Mouse (Mus musculus) ES-E14 (cell line): ENCODE measurements around the gene Capn11.

ENCODE experiments used
- CHD2 ChIP-seq: IDR thresholded peaks from 2 replicates; pipeline ENCODE4 v1.6.1; 2014; ENCODE audit warnings: mild to moderate bottlenecking, low read depth, low read length, inconsistent platforms
- HCFC1 ChIP-seq: IDR thresholded peaks from 2 replicates; pipeline ENCODE4 v1.6.1; 2012; ENCODE audit warnings: low read length, inconsistent platforms, borderline replicate concordance; ENCODE audit not compliant: insufficient read depth
- MAFK ChIP-seq: IDR thresholded peaks from 2 replicates; pipeline ENCODE4 v1.6.1; 2014; ENCODE audit warnings: mild to moderate bottlenecking, low read depth, low read length, inconsistent platforms; ENCODE audit not compliant: insufficient read depth
- ZNF384 ChIP-seq: IDR thresholded peaks from 2 replicates; pipeline ENCODE4 v1.6.1; 2012; ENCODE audit warnings: low read depth, low read length, inconsistent platforms

DNA sequence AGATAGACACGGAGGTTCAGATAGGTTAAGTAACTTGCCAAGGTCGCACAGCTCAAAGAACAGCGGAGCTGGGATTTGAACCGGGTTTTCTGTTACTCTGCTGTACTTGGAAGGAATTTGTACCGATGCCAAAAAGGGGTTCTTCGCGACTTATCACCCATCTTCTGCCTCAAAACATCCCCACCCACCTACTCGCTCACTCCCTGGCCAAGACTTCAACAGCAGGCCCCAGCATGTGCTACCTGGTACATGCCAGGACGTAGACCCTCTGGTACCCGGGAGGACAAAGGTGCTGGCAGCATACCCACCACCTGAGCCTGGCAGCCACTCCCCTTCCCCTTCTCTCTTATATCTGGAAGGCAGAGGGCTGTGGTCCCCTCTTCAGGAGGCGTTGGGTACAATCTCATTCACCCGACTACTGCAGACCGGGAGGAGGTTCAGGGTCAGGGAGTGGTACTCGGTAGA, 25.6 kb upstream of the Capn11 start:
- TF ChIP-seq CHD2 (no peak), HCFC1 (no peak), MAFK (no peak), ZNF384 (no peak)
